Mouse (Mus musculus): Measurements from ENCODE around the gene Dnah17.

Gene Dnah17

GRCm38 (mm10) chr11:118145771-118146351 lies 15.4 kb upstream of the Dnah17 start:
- in situ Hi-C loops (cut with MboI; ENCODE audit: unreplicated experiment in 2 of 2): no loop called here

GRCm38 (mm10) chr11:118145092-118145491 lies 14.7 kb upstream of the Dnah17 start:
- in situ Hi-C loops (cut with MboI; ENCODE audit: unreplicated experiment in 2 of 2): no loop called here

GRCm38 (mm10) chr11:118143731-118144130 lies 13.3 kb upstream of the Dnah17 start:
- in situ Hi-C loops (cut with MboI; ENCODE audit: unreplicated experiment in 2 of 2): no loop called here

- in situ Hi-C loops (cut with MboI; ENCODE audit: unreplicated experiment in 2 of 2): no loop called here
These were observed 12.2 kb upstream of the Dnah17 start for GRCm38 (mm10) chr11:118142547-118143165.

- in situ Hi-C loops (cut with MboI; ENCODE audit: unreplicated experiment in 2 of 2): no loop called here
These were observed 10.5 kb upstream of the Dnah17 start for GRCm38 (mm10) chr11:118140771-118141565.

- in situ Hi-C loops (cut with MboI; ENCODE audit: unreplicated experiment in 2 of 2): no loop called here
These were observed 7.9 kb upstream of the Dnah17 start for GRCm38 (mm10) chr11:118138347-118138746.

GRCm38 (mm10) chr11:118136172-118136632 lies 5.8 kb upstream of the Dnah17 start:
- in situ Hi-C loops (cut with MboI; ENCODE audit: unreplicated experiment in 2 of 2): no loop called here

- in situ Hi-C loops (cut with MboI; ENCODE audit: unreplicated experiment in 2 of 2): no loop called here
These were observed 4.8 kb upstream of the Dnah17 start for GRCm38 (mm10) chr11:118135271-118135670.

- in situ Hi-C loops (cut with MboI; ENCODE audit: unreplicated experiment in 2 of 2): no loop called here
These were observed 3.3 kb upstream of the Dnah17 start for GRCm38 (mm10) chr11:118133752-118134169.

GRCm38 (mm10) chr11:118133133-118133751 lies 2.8 kb upstream of the Dnah17 start:
- in situ Hi-C loops (cut with MboI; ENCODE audit: unreplicated experiment in 2 of 2): no loop called here

- in situ Hi-C loops (cut with MboI; ENCODE audit: unreplicated experiment in 2 of 2): no loop called here
These were observed 1.7 kb upstream of the Dnah17 start for GRCm38 (mm10) chr11:118132136-118132535.

GRCm38 (mm10) chr11:118129812-118130211 lies 622 bp downstream of the Dnah17 start:
- in situ Hi-C loops (cut with MboI; ENCODE audit: unreplicated experiment in 2 of 2): no loop called here

- in situ Hi-C loops (cut with MboI; ENCODE audit: unreplicated experiment in 2 of 2): no loop called here
These were observed 8.8 kb downstream of the Dnah17 start for GRCm38 (mm10) chr11:118121592-118121991.

- in situ Hi-C loops (cut with MboI; ENCODE audit: unreplicated experiment in 2 of 2): no loop called here
These were observed 11.7 kb downstream of the Dnah17 start for GRCm38 (mm10) chr11:118118777-118119176.

- in situ Hi-C loops (cut with MboI; ENCODE audit: unreplicated experiment in 2 of 2): no loop called here
These were observed 15.8 kb downstream of the Dnah17 start for GRCm38 (mm10) chr11:118114581-118115110.

- in situ Hi-C loops (cut with MboI; ENCODE audit: unreplicated experiment in 2 of 2): no loop called here
These were observed 16.8 kb downstream of the Dnah17 start for GRCm38 (mm10) chr11:118113516-118114205.

- in situ Hi-C loops (cut with MboI; ENCODE audit: unreplicated experiment in 2 of 2): loop anchor here (5.0 to 10.0 kb wide), 4 partner anchors 71 to 232 kb away; partner anchors contain the start of gene Tha1 (in 1 of the 2)
These were observed 26.4 kb downstream of the Dnah17 start for GRCm38 (mm10) chr11:118104001-118104400.

- in situ Hi-C loops (cut with MboI; ENCODE audit: unreplicated experiment in 2 of 2): loop anchor here (5.0 to 10.0 kb wide), 4 partner anchors 71 to 231 kb away; partner anchors contain the start of gene Tha1 (in 1 of the 2)
These were observed 27.1 kb downstream of the Dnah17 start for GRCm38 (mm10) chr11:118103383-118103782.

- in situ Hi-C loops (cut with MboI; ENCODE audit: unreplicated experiment in 2 of 2): loop anchor here (5.0 to 10.0 kb wide), 4 partner anchors 72 to 231 kb away; partner anchors contain the start of gene Tha1 (in 1 of the 2)
These were observed 27.6 kb downstream of the Dnah17 start for GRCm38 (mm10) chr11:118102838-118103237.

- in situ Hi-C loops (cut with MboI; ENCODE audit: unreplicated experiment in 2 of 2): loop anchor here (5.0 to 10.0 kb wide), 4 partner anchors 74 to 229 kb away; partner anchors contain the start of gene Tha1 (in 1 of the 2)
These were observed 29.3 kb downstream of the Dnah17 start for GRCm38 (mm10) chr11:118101133-118101532.

All from v-Abl transformed pro-B cells (cell line).